Mouse (Mus musculus) midbrain, embryonic 12.5 days (tissue): Measurements from ENCODE around the gene Cd247. TPM values are rescaled to one million over a fixed set of nuclear protein-coding genes. Genes with fewer than 3 reads are reported as not detected.
A peak's percentile ranks its signal among the peaks of the same experiment; 100 is the strongest.

Experiments
- ATAC-seq: fragments of 200-750 bp; cut with Nextera tagmentation; 2 replicates; pipeline ENCODE4 v1.8.0; 2017; ENCODE audit warnings: low read depth, moderate TSS enrichment, moderate library complexity; ENCODE audit not compliant: low FRiP score
- H3K27ac ChIP-seq: fragments of 300-500 bp; sonication (generic); replicated peaks from 2 replicates; pipeline ENCODE4 v1.5.1; 2016; ENCODE audit warnings: mild to moderate bottlenecking
- H3K27me3 ChIP-seq: fragments of 300-500 bp; sonication (generic); 2 replicates; pipeline ENCODE4 v1.6.1; 2016; ENCODE audit warnings: mild to moderate bottlenecking
- H3K36me3 ChIP-seq: fragments of 300-500 bp; sonication (generic); 2 replicates; pipeline ENCODE4 v1.6.1; 2016
- H3K4me1 ChIP-seq: fragments of 300-500 bp; sonication (generic); 2 replicates; pipeline ENCODE4 v1.6.1; 2016
- H3K4me2 ChIP-seq: fragments of 300-500 bp; sonication (generic); replicated peaks from 2 replicates; pipeline ENCODE4 v1.6.1; 2016; ENCODE audit warnings: mild to moderate bottlenecking, moderate library complexity
- H3K4me3 ChIP-seq: fragments of 300-500 bp; sonication (generic); 2 replicates; pipeline ENCODE4 v1.5.1; 2016; ENCODE audit warnings: mild to moderate bottlenecking
- H3K9ac ChIP-seq: fragments of 300-500 bp; sonication (generic); replicated peaks from 2 replicates; pipeline ENCODE4 v1.6.1; 2016; ENCODE audit warnings: mild to moderate bottlenecking, moderate library complexity
- H3K9me3 ChIP-seq: fragments of 300-500 bp; sonication (generic); 2 replicates; pipeline ENCODE4 v1.6.1; 2016; ENCODE audit warnings: mild to moderate bottlenecking
- WGBS: fragments of 180-500 bp; shearing (Covaris S2); methylation state at CpG from one replicate; pipeline ENCODE4 v1.1.7; 2016; 5-methylcytosine and 5-hydroxymethylcytosine counted together
- polyA plus RNA-seq: library from polyadenylated mRNA; unstranded; fragments of >200 nt; fragmentation: Nextera tagmentation; extraction: Ambion mirVana; gene quantifications from 2 replicates; pipeline ENCODE4 v1.2.1, GENCODE M21; 2016

The Cd247 gene
- polyA plus RNA-seq, 1 experiment from 2014 or later, result 1.7 TPM

GRCm38 (mm10) chr1:165781426-165781825 is 7.1 kb upstream of the Cd247 start:
- Histone ChIP-seq H3K4me2 (no peak overlapping the region), H3K4me1 (peaks cover 17% of the 10 kb centered on the region), H3K4me3 (no peak overlapping the region), H3K27me3 (peaks cover 33% of the 10 kb centered on the region), H3K27ac (no peak overlapping the region), H3K9me3 (no peaks in the 10 kb centered on the region), H3K36me3 (no peaks in the 10 kb centered on the region), H3K9ac (no peak overlapping the region)
- no peak for ATAC-seq
- WGBS, result 83% methylated on average over 9 of the region's 9 CpGs

GRCm38 (mm10) chr1:165781911-165782310 is 6.6 kb upstream of the Cd247 start:
- no peak overlapping the region for H3K9ac ChIP-seq
- H3K9me3 ChIP-seq, result no peaks in the 10 kb centered on the region
- H3K4me3 ChIP-seq, result no peak overlapping the region
- H3K4me2 ChIP-seq, result no peak overlapping the region
- H3K4me1 ChIP-seq, result peaks cover 12% of the 10 kb centered on the region
- WGBS, result 90% methylated on average over 12 of the region's 12 CpGs
- no peaks in the 10 kb centered on the region for H3K36me3 ChIP-seq
- peaks cover 28% of the 10 kb centered on the region for H3K27me3 ChIP-seq
- ATAC-seq, result no peak
- no peak overlapping the region for H3K27ac ChIP-seq

GRCm38 (mm10) chr1:165786296-165786695 is 2.2 kb upstream of the Cd247 start:
- H3K4me1 ChIP-seq, result no peaks in the 10 kb centered on the region
- no peaks in the 10 kb centered on the region for H3K9me3 ChIP-seq
- no peak overlapping the region for H3K4me3 ChIP-seq
- peak; percentile 50; the same call in 1 of the 2 replicates for ATAC-seq
- 0 out of 2 replicates have a peak overlapping the region, but pooled peaks have one; percentile 9 for H3K4me2 ChIP-seq
- H3K9ac ChIP-seq, result no peak overlapping the region
- WGBS, result 43% methylated on average over 11 of the region's 11 CpGs
- no peak overlapping the region for H3K27ac ChIP-seq
- no peaks in the 10 kb centered on the region for H3K36me3 ChIP-seq
- H3K27me3 ChIP-seq, result peaks cover 28% of the 10 kb centered on the region

- Histone ChIP-seq H3K4me1 (no peaks in the 10 kb centered on the region), H3K9me3 (no peaks in the 10 kb centered on the region), H3K36me3 (no peaks in the 10 kb centered on the region), H3K27me3 (peaks cover 21% of the 10 kb centered on the region), H3K9ac (no peak overlapping the region), H3K4me3 (no peak overlapping the region), H3K4me2 (no peak overlapping the region), H3K27ac (no peak overlapping the region)
- 89% methylated on average over 17 of the region's 17 CpGs for WGBS
- ATAC-seq, result no peak
These were observed 682 bp downstream of the Cd247 start for GRCm38 (mm10) chr1:165789066-165789660.

- no peaks in the 10 kb centered on the region for H3K36me3 ChIP-seq
- H3K4me3 ChIP-seq, result no peak overlapping the region
- ATAC-seq, result no peak
- no peak overlapping the region for H3K4me2 ChIP-seq
- H3K9me3 ChIP-seq, result no peaks in the 10 kb centered on the region
- no peak overlapping the region for H3K9ac ChIP-seq
- H3K4me1 ChIP-seq, result no peaks in the 10 kb centered on the region
- peaks cover 21% of the 10 kb centered on the region for H3K27me3 ChIP-seq
- H3K27ac ChIP-seq, result no peak overlapping the region
- WGBS, result 87% methylated on average over 6 of the region's 6 CpGs
These were observed 1.5 kb downstream of the Cd247 start for GRCm38 (mm10) chr1:165789963-165790362.

GRCm38 (mm10) chr1:165790461-165791210 is 2.2 kb downstream of the Cd247 start:
- Histone ChIP-seq H3K4me3 (no peak overlapping the region), H3K36me3 (no peaks in the 10 kb centered on the region), H3K4me2 (no peak overlapping the region), H3K4me1 (no peaks in the 10 kb centered on the region), H3K9ac (no peak overlapping the region), H3K9me3 (no peaks in the 10 kb centered on the region), H3K27me3 (peaks cover 26% of the 10 kb centered on the region), H3K27ac (no peak overlapping the region)
- ATAC-seq, result no peak
- 91% methylated on average over 17 of the region's 17 CpGs for WGBS

GRCm38 (mm10) chr1:165791411-165791810 is 2.9 kb downstream of the Cd247 start:
- H3K36me3 ChIP-seq, result no peaks in the 10 kb centered on the region
- H3K27ac ChIP-seq, result no peak overlapping the region
- no peak overlapping the region for H3K4me3 ChIP-seq
- H3K9ac ChIP-seq, result no peak overlapping the region
- H3K27me3 ChIP-seq, result peaks cover 32% of the 10 kb centered on the region
- no peaks in the 10 kb centered on the region for H3K9me3 ChIP-seq
- no peak overlapping the region for H3K4me2 ChIP-seq
- H3K4me1 ChIP-seq, result no peaks in the 10 kb centered on the region
- no peak for ATAC-seq
- WGBS, result 82% methylated on average over 9 of the region's 9 CpGs

GRCm38 (mm10) chr1:165801709-165802310 is 13.3 kb downstream of the Cd247 start:
- Histone ChIP-seq H3K4me3 (no peak overlapping the region), H3K36me3 (no peaks in the 10 kb centered on the region), H3K27me3 (peaks cover 11% of the 10 kb centered on the region; the same call in 1 of the 2 replicates), H3K27ac (no peak overlapping the region), H3K9ac (no peak overlapping the region), H3K4me1 (no peaks in the 10 kb centered on the region; the same call in 1 of the 2 replicates), H3K4me2 (no peak overlapping the region), H3K9me3 (peaks cover 7% of the 10 kb centered on the region; the same call in 1 of the 2 replicates)
- ATAC-seq, result no peak
- 73% methylated on average over 11 of the region's 11 CpGs for WGBS

- Histone ChIP-seq H3K4me3 (no peak overlapping the region), H3K4me1 (no peaks in the 10 kb centered on the region; the same call in 1 of the 2 replicates), H3K27ac (no peak overlapping the region), H3K4me2 (no peak overlapping the region), H3K9ac (no peak overlapping the region), H3K9me3 (peaks cover 7% of the 10 kb centered on the region; the same call in 1 of the 2 replicates), H3K36me3 (no peaks in the 10 kb centered on the region), H3K27me3 (peaks cover 15% of the 10 kb centered on the region)
- ATAC-seq, result no peak
- WGBS, result 87% methylated on average over 5 of the region's 5 CpGs
These were observed 14.6 kb downstream of the Cd247 start for GRCm38 (mm10) chr1:165803107-165803506.

- Histone ChIP-seq H3K27me3 (peaks cover 15% of the 10 kb centered on the region), H3K4me3 (no peak overlapping the region), H3K9ac (no peak overlapping the region), H3K27ac (no peak overlapping the region), H3K4me2 (no peak overlapping the region), H3K9me3 (peaks cover 7% of the 10 kb centered on the region; the same call in 1 of the 2 replicates), H3K36me3 (no peaks in the 10 kb centered on the region), H3K4me1 (no peaks in the 10 kb centered on the region; the same call in 1 of the 2 replicates)
- 91% methylated on average over 4 of the region's 4 CpGs for WGBS
- ATAC-seq, result no peak
These were observed 15.7 kb downstream of the Cd247 start for GRCm38 (mm10) chr1:165804133-165804532.

GRCm38 (mm10) chr1:165810633-165811032 is 22.2 kb downstream of the Cd247 start:
- ATAC-seq, result no peak
- 82% methylated on average over 2 of the region's 2 CpGs for WGBS
- H3K9ac ChIP-seq, result no peak overlapping the region
- no peaks in the 10 kb centered on the region for H3K36me3 ChIP-seq
- H3K4me1 ChIP-seq, result peaks cover 24% of the 10 kb centered on the region
- no peak overlapping the region for H3K4me3 ChIP-seq
- H3K9me3 ChIP-seq, result no peaks in the 10 kb centered on the region
- peaks cover 46% of the 10 kb centered on the region for H3K27me3 ChIP-seq
- H3K27ac ChIP-seq, result no peak overlapping the region
- H3K4me2 ChIP-seq, result no peak overlapping the region

- Histone ChIP-seq H3K4me2 (no peak overlapping the region), H3K9me3 (no peaks in the 10 kb centered on the region), H3K36me3 (no peaks in the 10 kb centered on the region), H3K9ac (no peak overlapping the region), H3K27ac (no peak overlapping the region), H3K4me1 (peaks cover 24% of the 10 kb centered on the region), H3K4me3 (no peak overlapping the region), H3K27me3 (peaks cover 51% of the 10 kb centered on the region)
- ATAC-seq, result no peak
- WGBS, result 92% methylated on average over 5 of the region's 5 CpGs
These were observed 22.7 kb downstream of the Cd247 start for GRCm38 (mm10) chr1:165811170-165811569.
